Mouse (Mus musculus): Measurements from ENCODE around the gene Ces2h. TPM values are rescaled to one million over a fixed set of nuclear protein-coding genes. Genes with fewer than 3 reads are reported as not detected.
"Not testable (repeated sequence)": the region's sequence is repeated elsewhere in the genome, so short reads cannot be mapped to it uniquely, and the experiment has no call there.

Ces2h gene
- total RNA-seq (2021), result not detected

DNA sequence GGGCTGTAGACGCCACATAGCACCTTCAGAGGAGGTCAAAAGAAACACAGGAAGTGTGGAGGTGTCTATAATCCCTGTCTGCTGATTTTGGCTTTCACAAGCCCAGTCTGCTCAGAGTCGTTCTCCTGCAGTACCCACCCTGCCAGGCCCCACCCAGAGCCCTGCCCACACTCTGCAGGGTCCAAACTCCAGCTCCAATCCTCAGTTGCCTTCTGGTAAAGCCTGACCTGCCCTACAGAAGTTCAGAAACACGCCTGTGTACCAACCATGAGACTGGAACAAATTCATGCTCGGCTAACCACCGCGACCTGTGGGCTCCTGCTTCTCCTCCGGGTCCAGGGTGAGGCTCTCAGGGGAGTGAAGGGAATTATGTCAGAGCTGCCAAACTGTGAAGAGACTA lies at the start of gene Ces2h:
Gene Ces2h, plus strand, starts transcription at position 268 of the 400 bp plus-strand sequence.
- no peak for DNase-seq

DNA sequence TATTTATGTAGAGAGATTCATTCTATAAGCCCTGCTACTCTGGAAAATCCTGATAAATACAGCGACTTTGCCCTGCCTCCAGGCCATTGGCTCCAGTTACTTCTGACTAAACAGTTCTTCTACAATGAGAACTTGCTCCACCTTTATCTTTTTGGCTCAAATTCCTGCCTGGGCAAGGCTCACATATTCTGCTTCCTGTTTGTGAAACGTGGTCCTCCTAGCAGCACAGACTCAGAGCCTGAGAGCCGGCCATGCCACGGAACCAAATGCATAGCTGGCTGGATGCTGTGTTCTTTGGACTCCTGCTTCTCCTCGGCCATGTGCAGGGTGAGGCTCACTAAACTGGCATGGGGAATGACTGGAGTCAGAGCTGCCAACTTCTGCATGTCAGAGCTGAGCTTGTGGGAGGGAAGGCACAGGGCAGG lies 39.1 kb upstream of the Ces2h start, which contains the start of gene Ces2g:
Gene Ces2g, plus strand, starts transcription at position 182 of the 425 bp plus-strand sequence.
- peak; percentile 3 for DNase-seq
- intact Hi-C loops (cut with DNase I), result no loop called here

More for the DNA sequence above, at the start of gene Ces2h:
- intact Hi-C loops (cut with DNase I), result no loop called here

DNA sequence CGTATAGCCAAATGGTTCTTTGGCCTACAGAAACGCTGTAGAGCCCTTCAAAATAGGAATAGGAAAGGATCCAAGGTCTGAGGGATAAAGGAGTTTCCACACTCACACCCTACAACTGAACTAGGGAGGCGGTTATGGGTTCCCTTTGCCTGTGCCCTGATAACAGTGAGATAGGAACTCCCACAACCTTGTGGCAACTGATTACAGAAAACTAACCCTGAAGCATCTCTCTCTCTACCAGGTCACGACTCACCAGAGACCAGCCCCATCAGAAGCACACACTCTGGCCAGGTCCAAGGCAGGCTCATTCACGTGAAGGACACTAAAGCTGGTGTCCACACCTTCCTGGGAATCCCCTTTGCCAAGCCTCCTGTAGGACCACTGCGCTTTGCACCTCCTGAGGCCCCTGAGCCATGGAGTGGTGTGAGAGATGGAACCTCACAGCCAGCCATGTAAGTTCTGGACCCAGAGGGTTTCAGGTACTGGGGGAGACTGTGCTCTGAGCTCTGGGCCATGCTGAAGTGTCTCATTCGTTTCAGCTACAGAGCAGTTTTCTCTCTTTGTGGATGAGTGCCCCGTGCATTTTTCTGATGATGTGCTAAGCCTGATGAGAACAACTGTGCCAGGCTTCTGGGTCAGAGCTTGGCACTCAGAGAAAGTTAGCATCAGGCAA lies 38.3 kb upstream of the Ces2h start:
- intact Hi-C loops (cut with DNase I), result no loop called here

DNA sequence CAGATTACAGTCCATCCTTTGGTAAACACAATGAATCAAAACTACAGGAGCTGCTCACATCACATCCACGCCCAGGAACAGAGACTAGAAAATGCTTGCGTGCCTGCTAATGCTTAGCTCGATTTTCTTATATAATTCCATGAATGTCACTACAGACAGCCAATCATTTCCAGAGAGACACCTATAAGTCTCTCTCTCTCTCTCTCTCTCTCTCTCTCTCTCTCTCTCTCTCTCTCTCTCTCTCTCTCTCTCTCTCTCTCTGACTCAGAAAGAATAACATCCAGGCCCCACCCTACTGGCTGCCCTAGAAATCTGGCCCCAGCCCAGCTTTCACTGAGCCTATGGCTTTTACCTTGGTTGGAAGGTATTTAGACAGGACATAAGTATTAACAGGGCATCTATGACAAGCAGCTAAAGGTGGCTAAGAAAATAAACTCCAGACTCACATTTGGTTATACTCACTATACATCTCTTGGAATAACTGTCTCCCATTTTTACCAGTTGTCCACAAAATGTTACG lies 37.2 kb upstream of the Ces2h start:
- DNase-seq, result no peak
- intact Hi-C loops (cut with DNase I), result no loop called here

More for the DNA sequence above, 38.3 kb upstream of the Ces2h start:
- no peak for DNase-seq

DNA sequence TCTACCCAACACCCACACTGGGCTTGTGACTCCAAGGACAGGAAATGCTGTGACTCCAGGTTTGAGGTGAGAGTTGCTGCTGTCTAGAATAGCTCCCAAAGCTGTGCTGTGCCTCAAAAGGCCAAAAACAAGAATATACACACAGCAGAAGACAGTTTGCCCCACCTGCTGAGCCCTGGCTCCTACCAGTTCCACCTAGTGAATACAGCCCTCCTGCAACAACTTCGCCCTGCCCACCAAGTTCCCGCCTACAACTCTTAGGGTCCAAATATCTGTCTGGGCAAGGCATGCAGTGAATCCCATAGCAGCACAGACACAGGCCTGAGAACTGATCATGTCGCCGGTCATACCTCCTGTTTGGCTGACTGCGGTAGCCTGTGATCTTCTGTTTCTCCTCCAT lies 16.5 kb upstream of the Ces2h start:
- intact Hi-C loops (cut with DNase I), result no loop called here
- no peak for DNase-seq

GRCm38 (mm10) chr8:104984942-104985341 lies 15.7 kb upstream of the Ces2h start:
- peak; percentile 7 for DNase-seq
- intact Hi-C loops (cut with DNase I), result no loop called here

- intact Hi-C loops (cut with DNase I), result no loop called here
- no peak for DNase-seq
Observed at GRCm38 (mm10) chr8:104998191-104998590, 2.5 kb upstream of the Ces2h start.

GRCm38 (mm10) chr8:104999183-104999582 lies 1.5 kb upstream of the Ces2h start:
- no peak for DNase-seq
- intact Hi-C loops (cut with DNase I), result no loop called here

DNA sequence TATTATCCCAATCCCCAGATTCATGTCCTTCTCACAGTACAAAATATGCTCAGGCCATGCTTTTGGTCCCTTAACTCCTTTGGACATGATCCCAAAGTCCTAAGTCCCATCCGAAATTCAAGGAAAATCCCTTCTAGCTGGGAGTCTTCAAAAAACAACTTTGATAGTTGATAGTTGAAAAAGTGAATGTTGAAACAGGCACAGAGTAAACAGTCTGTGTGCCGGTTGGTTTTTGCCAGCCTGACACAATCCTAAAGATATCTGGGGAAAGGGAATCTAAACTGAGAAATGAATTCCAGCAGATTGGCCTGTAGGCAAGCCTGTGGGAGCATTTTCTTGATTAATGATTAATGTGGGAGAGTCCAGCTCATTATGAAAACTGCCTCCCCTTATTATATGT lies 9.3 kb downstream of the Ces2h start:
- DNase-seq, result no peak
- intact Hi-C loops (cut with DNase I), result no loop called here

- DNase-seq, result no peak
- intact Hi-C loops (cut with DNase I), result no loop called here
Observed at GRCm38 (mm10) chr8:105011136-105011535, 10.5 kb downstream of the Ces2h start.

DNA sequence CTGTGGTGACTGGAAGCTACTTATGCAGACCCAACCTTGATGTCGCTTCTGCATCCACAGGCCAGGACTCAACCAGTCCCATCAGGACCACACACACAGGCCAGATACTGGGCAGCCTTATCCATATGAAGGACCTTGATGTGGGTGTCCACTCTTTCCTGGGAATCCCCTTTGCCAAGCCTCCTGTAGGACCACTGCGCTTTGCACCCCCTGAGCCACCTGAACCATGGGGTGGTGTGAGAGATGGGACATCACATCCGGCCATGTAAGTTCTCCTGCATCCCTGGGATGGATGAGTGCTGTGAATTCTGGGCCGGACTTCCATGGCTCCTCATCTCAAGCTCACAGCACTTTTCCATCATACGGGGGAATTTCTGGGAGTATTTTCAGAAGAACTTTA lies 13.7 kb downstream of the Ces2h start:
- intact Hi-C loops (cut with DNase I), result no loop called here
- no peak for DNase-seq

GRCm38 (mm10) chr8:105021954-105022353 lies 21.3 kb downstream of the Ces2h start:
- intact Hi-C loops (cut with DNase I), result no loop called here
- no peak for DNase-seq

DNA sequence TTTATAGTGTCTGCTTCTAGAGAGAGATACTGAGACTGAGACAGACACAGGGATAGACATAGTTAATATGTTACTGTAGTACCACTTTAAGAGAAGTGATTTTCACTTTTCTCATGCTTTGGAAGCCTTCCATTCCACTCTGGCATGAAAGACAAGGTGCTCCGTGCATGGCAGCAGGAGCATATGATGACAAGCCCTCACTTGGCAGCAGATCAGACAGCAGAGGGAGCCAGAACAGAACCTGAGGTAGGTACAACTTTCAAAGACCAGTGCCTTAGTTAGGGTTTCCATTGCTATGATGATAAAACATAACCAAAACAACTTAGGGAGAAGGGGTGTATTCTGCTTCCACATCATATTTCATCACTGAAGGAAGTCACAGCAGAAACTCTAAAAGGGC lies 22.4 kb downstream of the Ces2h start:
- intact Hi-C loops (cut with DNase I), result no loop called here

DNA sequence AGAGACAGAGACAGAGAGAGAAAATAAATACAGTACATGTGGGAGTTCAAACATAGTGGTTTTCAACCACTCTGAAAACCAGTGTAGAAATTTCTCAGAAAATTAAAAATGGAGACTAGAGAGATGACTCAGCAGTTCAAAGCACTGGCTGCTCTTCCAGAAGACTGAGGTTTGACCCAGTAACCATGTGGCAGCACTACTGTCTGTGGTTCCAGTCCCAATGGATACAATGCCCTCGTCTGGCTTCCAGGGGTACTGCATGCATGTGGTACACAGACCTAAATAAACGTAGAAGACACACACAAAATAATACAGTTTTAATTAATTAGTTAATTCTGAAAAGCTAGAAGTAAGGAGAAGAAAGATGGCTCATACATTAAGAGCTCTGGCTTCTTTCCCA lies 24.4 kb downstream of the Ces2h start:
- intact Hi-C loops (cut with DNase I), result no loop called here
- peak; percentile 10 for DNase-seq

More for the DNA sequence above, 22.4 kb downstream of the Ces2h start:
- no peak for DNase-seq

GRCm38 (mm10) chr8:105043510-105043909 lies 42.9 kb downstream of the Ces2h start:
- DNase-seq, result no peak
- intact Hi-C loops (cut with DNase I), result no loop called here

- no peak for DNase-seq
- intact Hi-C loops (cut with DNase I), result no loop called here
Observed at GRCm38 (mm10) chr8:105045824-105046401, 45.3 kb downstream of the Ces2h start.

DNA sequence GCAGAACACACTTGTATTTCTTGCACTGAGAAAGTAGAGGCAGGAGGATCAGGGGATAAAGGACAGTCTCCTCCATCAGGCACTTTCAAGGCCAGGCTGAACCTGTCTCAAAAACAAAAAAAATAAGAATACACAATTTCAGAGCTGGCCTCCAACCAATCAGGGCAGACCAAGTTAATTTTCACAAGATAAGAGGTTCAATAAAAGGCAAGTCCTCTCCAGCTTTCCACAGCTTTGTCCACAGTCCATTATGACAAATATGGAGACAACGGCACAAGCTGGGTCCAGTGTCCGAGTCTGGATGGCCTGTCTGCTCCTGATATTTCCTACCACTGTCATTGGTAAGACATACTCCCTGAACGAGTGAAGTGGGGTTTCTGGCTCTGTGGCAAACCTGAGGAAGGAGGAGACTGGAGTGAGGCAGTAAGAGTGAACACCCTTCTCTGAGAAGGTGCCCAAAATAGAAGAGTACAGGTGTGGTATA lies 47.8 kb downstream of the Ces2h start, which contains the start of gene Ces3a:
Gene Ces3a, plus strand, starts transcription at position 231 of the 484 bp plus-strand sequence.
- DNase-seq, result no peak
- intact Hi-C loops (cut with DNase I), result no loop called here

DNA sequence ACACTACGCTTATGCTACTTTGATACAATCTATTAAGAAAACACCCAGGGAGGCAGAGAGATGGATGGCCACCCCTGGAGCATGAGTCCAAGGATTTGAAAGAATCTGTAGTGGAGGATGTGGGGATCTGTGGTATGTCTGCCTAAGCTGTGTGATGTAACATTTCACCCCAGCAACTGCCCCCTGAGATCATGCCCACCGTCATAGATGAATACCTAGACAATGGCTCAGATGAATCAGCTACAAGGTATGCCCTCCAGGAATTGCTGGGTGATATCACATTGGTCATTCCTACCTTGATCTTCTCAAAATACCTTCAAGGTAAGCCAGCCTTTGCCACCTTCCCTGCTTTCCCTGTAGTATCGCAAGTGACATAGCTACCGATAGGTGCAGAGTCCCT lies 55.6 kb downstream of the Ces2h start:
- intact Hi-C loops (cut with DNase I), result no loop called here
- DNase-seq, result no peak

DNA sequence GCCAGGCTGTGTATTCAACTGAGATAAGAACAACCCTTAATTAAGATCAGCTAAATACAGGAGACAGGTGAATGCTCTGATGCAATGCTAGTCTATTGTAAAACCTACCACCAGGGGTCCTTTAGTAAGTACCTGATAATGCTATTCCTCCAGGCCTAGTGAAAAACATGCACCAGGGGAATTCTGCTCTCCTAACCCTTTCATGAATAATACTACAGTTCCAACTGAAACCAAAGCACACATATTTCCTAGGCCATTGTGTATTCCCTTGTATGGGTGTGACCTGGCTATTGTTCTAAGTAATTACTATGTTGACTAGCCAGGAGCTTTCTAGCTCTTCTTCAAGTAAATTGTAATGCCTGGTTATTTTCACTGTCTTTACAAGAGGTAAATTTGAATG lies 59.4 kb downstream of the Ces2h start:
- no peak for DNase-seq
- intact Hi-C loops (cut with DNase I), result no loop called here

- intact Hi-C loops (cut with DNase I), result no loop called here
- DNase-seq, result peak; percentile 67
Observed at GRCm38 (mm10) chr8:105066761-105067160, 66.1 kb downstream of the Ces2h start.

- intact Hi-C loops (cut with DNase I); DNase-seq: not testable (repeated sequence)
Observed at GRCm38 (mm10) chr8:105067905-105068304, 67.3 kb downstream of the Ces2h start.

GRCm38 (mm10) chr8:105068971-105069370 lies 68.3 kb downstream of the Ces2h start:
- intact Hi-C loops (cut with DNase I), result no loop called here
- DNase-seq, result no peak

Measured in left cerebral cortex, postnatal 4 days (tissue).